Mouse (Mus musculus) skeletal muscle tissue, postnatal 0 days (tissue): Measurements from ENCODE around the gene Olfr594. TPM values are rescaled to one million over a fixed set of nuclear protein-coding genes. Genes with fewer than 3 reads are reported as not detected.

Experiments used
- microRNA-seq, 2 experiments: library from miRNA; unstranded; fragments of <30 nt; microRNA quantifications; one replicate each; pipeline ENCODE4; 2016
- polyA plus RNA-seq: library from polyadenylated mRNA; unstranded; fragments of >200 nt; fragmentation: Nextera tagmentation; extraction: Ambion mirVana; gene quantifications from 2 replicates; pipeline ENCODE4 v1.2.1, GENCODE M21; 2015

Olfr594 gene
- not detected in 2 replicates for polyA plus RNA-seq

DNA sequence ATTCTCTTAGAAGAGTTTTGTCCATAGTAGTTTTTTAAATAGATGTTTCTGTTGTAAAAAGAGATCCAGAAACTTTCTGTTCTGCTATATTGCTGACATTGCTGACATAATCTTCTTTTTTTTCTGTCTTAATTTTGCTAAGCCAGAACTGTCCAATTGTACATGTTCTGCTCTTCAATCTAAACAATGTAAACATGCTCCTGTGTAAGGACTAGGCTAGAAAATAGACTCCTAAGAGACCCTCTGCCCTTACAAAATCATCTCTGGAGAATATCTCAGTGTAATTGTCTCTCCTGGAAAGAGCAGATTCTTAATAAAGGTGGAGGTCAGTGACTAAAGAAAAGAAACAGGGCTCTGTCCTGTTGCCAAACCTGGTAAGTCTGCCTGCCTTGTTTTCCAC is at the start of gene Olfr594:
TSS of gene Olfr594 (plus strand) at position 301 of the 400 bp plus-strand sequence.

DNA sequence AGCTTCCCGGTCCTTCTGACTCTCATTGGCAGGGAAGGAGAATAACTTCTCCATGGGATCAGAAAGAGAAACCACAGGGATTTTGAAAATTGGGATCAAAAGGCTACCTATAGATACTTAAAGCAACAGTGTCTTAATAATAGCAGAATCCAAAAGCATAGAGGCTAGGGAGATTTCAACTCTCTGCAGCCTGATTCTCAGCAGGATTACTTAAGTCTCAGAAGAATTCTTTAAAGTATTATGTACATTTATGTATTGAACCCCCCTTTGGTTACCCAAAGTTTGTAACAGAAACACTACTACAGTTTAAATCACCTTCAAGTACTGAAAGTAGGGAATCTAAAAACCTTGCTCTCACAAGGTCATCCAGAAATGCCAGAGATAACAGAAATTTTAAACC is 38.6 kb upstream of the Olfr594 start, which contains the start of gene Olfr591:
TSS of gene Olfr591 (minus strand) at position 101 of the 400 bp plus-strand sequence.

DNA sequence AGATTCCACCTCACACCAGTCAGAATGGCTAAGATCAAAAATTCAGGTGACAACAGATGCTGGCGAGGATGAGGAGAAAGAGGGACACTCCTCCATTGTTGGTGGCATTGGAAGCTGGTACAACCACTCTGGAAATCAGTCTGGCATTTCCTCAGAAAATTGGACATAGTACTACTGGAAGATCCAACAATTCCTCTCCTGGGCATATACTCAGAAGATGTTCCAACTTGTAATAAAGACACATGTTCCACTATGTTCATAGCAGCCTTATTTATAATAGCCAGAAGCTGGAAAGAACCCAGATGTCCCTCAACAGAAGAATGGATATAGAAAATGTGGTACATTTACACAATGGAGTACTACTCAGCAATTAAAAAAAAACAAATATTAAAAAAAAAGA is 32.3 kb upstream of the Olfr594 start, which contains the start of gene Olfr592:
TSS of gene Olfr592 (plus strand) at position 301 of the 400 bp plus-strand sequence.

DNA sequence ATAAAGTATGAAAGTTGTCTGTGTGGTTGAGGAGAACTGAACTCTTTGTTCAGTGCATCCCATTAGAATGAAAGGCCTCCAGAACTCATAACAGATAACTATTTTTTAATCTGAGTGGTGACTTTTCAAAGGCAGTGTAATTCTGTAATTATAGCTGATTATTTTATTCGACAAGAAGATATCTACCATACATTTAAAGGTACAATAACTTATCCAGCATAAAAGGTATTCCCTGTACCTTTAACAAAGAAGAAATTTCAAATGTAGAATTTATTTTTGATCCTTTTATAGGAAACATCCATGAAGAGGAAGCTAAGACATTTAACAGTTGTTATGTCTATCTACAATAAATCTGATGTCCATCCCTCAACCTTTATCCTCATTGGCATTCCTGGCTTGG is 5.2 kb upstream of the Olfr594 start, which contains the start of gene Olfr593:
TSS of gene Olfr593 (plus strand) at position 301 of the 400 bp plus-strand sequence.

DNA sequence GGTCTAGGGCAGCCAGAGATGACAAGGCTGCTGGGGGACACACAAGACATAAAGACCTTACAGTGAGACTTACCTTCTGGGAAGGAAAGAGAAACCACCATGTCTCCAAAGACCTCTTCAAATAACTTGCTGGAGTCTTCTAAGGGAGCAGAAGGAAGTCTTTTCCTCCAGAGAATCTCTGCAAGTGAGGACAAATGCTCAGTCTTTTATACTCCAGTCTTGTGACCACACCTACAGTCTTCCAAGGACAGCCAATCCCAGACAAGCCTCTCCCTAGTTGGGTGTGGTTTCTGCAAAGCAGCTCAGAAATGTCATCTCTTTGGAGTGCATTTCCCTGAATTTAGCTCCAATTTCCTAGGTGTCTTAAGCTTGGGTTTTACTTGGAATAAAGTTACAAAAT is 35.6 kb downstream of the Olfr594 start, which contains the start of gene Usp17ld:
TSS of gene Usp17ld (minus strand) at position 101 of the 400 bp plus-strand sequence.

Small RNAs within 50 kb of the gene (microRNA-seq; reads per million reads assigned to microRNA genes)
- gene Gm23550 (0 reads per million in 2 experiments), gene Gm25171 (0 reads per million in 2 experiments)

Other genes starting within 250 kb of the Olfr594 start
- not detected in 2 replicates for gene Olfr577, start 241.1 kb upstream of the Olfr594 start, polyA plus RNA-seq
- not detected in 2 replicates for gene Olfr578, start 227.7 kb upstream of the Olfr594 start, polyA plus RNA-seq
- not detected in 2 replicates for gene Olfr582, start 179.0 kb upstream of the Olfr594 start, polyA plus RNA-seq
- gene Olfr583, start 165.7 kb upstream of the Olfr594 start, polyA plus RNA-seq: not detected in 2 replicates
- gene Olfr584, start 135.1 kb upstream of the Olfr594 start, polyA plus RNA-seq: not detected in 2 replicates
- gene Olfr585, start 119.3 kb upstream of the Olfr594 start, polyA plus RNA-seq: not detected in 2 replicates
- gene Olfr586, start 91.4 kb upstream of the Olfr594 start, polyA plus RNA-seq: not detected in 2 replicates
- gene Olfr588-ps1, start 76.1 kb upstream of the Olfr594 start, polyA plus RNA-seq: not detected in 2 replicates
- not detected in 2 replicates for gene Olfr589, start 60.6 kb upstream of the Olfr594 start, polyA plus RNA-seq
- not detected in 2 replicates for gene Olfr591, start 38.7 kb upstream of the Olfr594 start, polyA plus RNA-seq
- not detected in 2 replicates for gene Olfr592, start 32.2 kb upstream of the Olfr594 start, polyA plus RNA-seq
- gene Olfr593, start 5.1 kb upstream of the Olfr594 start, polyA plus RNA-seq: not detected in 2 replicates
- not detected in 2 replicates for gene Usp17ld, start 35.5 kb downstream of the Olfr594 start, polyA plus RNA-seq
- gene Olfr596, start 88.7 kb downstream of the Olfr594 start, polyA plus RNA-seq: not detected in 2 replicates
- gene Olfr597, start 99.3 kb downstream of the Olfr594 start, polyA plus RNA-seq: not detected in 2 replicates
- gene Olfr598, start 106.6 kb downstream of the Olfr594 start, polyA plus RNA-seq: not detected in 2 replicates
- not detected in 2 replicates for gene Olfr599, start 118.9 kb downstream of the Olfr594 start, polyA plus RNA-seq
- not detected in 2 replicates for gene Olfr600, start 132.7 kb downstream of the Olfr594 start, polyA plus RNA-seq
- gene Olfr601, start 145.7 kb downstream of the Olfr594 start, polyA plus RNA-seq: not detected in 2 replicates
- gene Olfr603, start 169.2 kb downstream of the Olfr594 start, polyA plus RNA-seq: not detected in 2 replicates
- gene Usp17lc, start 198.1 kb downstream of the Olfr594 start, polyA plus RNA-seq: not detected in 2 replicates
- gene Olfr605, start 228.4 kb downstream of the Olfr594 start, polyA plus RNA-seq: not detected in 2 replicates
- gene Olfr606, start 232.1 kb downstream of the Olfr594 start, polyA plus RNA-seq: not detected in 2 replicates
- not detected in 2 replicates for gene Olfr607, start 247.2 kb downstream of the Olfr594 start, polyA plus RNA-seq